Mouse (Mus musculus) urinary bladder, postnatal 4 days (tissue): ENCODE data around the gene Dnaaf5.

Experiments used
- DNase-seq, 2 experiments: peaks; one replicate each; pipeline ENCODE4 v3.0.0; 2021 to 2022; ENCODE audit warnings: low spot score in 2 of 2

Dnaaf5 gene

DNA sequence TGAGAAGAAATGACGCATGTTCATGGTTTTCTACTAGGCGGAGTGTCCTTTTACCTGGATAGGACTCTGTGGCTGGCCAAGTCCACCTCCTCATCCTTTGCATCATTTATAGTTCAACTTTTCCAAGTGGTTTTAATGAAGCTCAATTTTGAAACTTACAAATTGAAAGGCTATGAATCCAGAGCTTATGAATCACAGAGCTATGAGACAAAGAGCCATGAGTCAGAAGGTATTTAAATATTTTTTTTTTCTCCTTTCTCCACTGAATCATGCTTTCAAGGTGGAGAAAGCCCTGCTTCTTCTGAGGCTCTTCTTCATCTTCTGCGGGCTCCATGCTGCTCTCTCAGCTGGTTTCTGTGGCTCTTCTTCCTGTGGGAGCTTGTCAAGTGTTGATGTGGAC lies 79.7 kb downstream of the Dnaaf5 start:
- no peak for DNase-seq

DNA sequence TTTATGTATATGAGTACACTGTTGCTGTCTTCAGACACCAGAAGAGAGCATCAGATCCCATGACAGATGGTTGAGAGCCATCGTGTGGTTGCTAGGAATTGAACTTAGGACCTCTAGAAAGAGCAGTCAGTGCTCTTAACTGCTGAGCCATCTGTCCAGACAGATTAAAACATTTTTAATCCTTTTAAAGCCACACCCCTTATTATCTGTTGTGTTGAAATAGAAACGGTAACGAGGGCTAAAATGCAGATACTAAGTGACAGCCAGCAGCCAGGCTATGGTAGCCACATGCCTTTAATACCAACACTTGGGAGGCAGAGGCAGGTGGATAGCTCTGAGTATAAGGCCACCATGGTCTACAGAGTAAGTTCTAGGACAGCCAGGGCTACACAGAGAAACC lies 82.1 kb downstream of the Dnaaf5 start:
- no peak for DNase-seq

DNA sequence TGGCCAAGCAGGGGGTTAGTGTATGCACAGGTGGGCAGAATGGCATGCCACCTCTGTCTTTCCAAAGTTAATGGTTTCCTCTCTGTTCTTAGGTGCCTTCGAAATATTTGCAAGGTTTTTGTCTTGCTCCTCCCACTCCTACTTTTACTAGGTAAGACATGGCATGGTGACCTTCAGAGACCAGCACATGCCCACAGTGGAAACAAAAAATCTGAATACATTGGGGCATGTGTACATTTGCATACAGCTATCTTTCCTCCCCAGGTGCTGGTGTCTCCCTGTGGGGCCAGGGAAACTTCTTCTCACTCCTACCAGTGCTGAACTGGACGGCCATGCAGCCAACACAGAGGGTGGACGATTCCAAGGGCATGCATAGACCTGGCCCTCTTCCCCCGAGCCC lies 84.4 kb downstream of the Dnaaf5 start:
- no peak for DNase-seq
